Mouse (Mus musculus) heart, embryonic 11.5 days (tissue): Measurements from ENCODE around the gene Glb1. TPM values are rescaled to one million over a fixed set of nuclear protein-coding genes. Genes with fewer than 3 reads are reported as not detected.
"Not testable (repeated sequence)": the region's sequence is repeated elsewhere in the genome, so short reads cannot be mapped to it uniquely, and the experiment has no call there.

Experiments used
- ATAC-seq: fragments of 200-750 bp; cut with Nextera tagmentation; replicated peaks from 2 replicates; pipeline ENCODE4 v1.8.0; 2017; ENCODE audit warnings: moderate library complexity; ENCODE audit not compliant: insufficient number of reproducible peaks, low FRiP score, low TSS enrichment
- H3K27ac ChIP-seq: fragments of 300-500 bp; sonication (generic); 2 replicates; pipeline ENCODE4 v1.5.1; 2014; ENCODE audit warnings: mild to moderate bottlenecking, low read depth, low read length
- H3K27me3 ChIP-seq: fragments of 300-500 bp; sonication (generic); 2 replicates; pipeline ENCODE4 v1.6.1; 2014; ENCODE audit warnings: mild to moderate bottlenecking, low read length, mixed read lengths; ENCODE audit not compliant: control insufficient read depth, insufficient read depth
- H3K36me3 ChIP-seq: fragments of 300-500 bp; sonication (generic); 2 replicates; pipeline ENCODE4 v1.6.1; 2014; ENCODE audit warnings: mild to moderate bottlenecking, low read length, moderate library complexity, mixed read lengths; ENCODE audit not compliant: control insufficient read depth, insufficient read depth
- H3K4me1 ChIP-seq: fragments of 300-500 bp; sonication (generic); 2 replicates; pipeline ENCODE4 v1.6.1; 2014; ENCODE audit warnings: low read length; ENCODE audit not compliant: control insufficient read depth, insufficient read depth
- H3K4me2 ChIP-seq: fragments of 300-500 bp; sonication (generic); 2 replicates; pipeline ENCODE4 v1.6.1; 2014; ENCODE audit warnings: mild to moderate bottlenecking, moderate library complexity
- H3K4me3 ChIP-seq: fragments of 300-500 bp; sonication (generic); 2 replicates; pipeline ENCODE4 v1.5.1; 2014; ENCODE audit warnings: low read depth, low read length
- H3K9ac ChIP-seq: fragments of 300-500 bp; sonication (generic); 2 replicates; pipeline ENCODE4 v1.6.1; 2014; ENCODE audit warnings: mild to moderate bottlenecking, low read depth, low read length, moderate library complexity
- H3K9me3 ChIP-seq: fragments of 300-500 bp; sonication (generic); replicated peaks from 2 replicates; pipeline ENCODE4 v1.6.1; 2016; ENCODE audit warnings: low read length; ENCODE audit not compliant: control insufficient read depth
- WGBS: fragments of 180-500 bp; shearing (Covaris S2); extraction: QIAGEN DNeasy Blood & Tissue Kit; methylation state at CpG from one replicate; pipeline ENCODE4 v1.1.7; 2014; ENCODE audit not compliant: insufficient replicate concordance; 5-methylcytosine and 5-hydroxymethylcytosine counted together
- polyA plus RNA-seq: library from polyadenylated mRNA; unstranded; fragments of >200 nt; fragmentation: Nextera tagmentation; extraction: Ambion mirVana; gene quantifications from 2 replicates; pipeline ENCODE4 v1.2.1, GENCODE M21; 2014

The Glb1 gene
- polyA plus RNA-seq, 1 experiment from 2014 or later = 39.6 TPM

GRCm38 (mm10) chr9:114389905-114390748, 10.7 kb upstream of the Glb1 start, which contains the start of gene Crtap:
TSS of gene Crtap (minus strand) at chr9:114390675.
- peak within 1 kb of the TSS; percentile 91 for H3K4me2 ChIP-seq
- no peaks in the 10 kb centered on the region for H3K27me3 ChIP-seq
- WGBS = under 1% methylated on average over 95 of the region's 96 CpGs
- peak within 1 kb of the TSS; percentile 87 for H3K27ac ChIP-seq
- peak; percentile 83 for ATAC-seq
- peak within 1 kb of the TSS; percentile 93 for H3K4me3 ChIP-seq
- no peaks in the 10 kb centered on the region for H3K9me3 ChIP-seq
- peaks cover 20% of the 10 kb centered on the region for H3K4me1 ChIP-seq
- H3K9ac ChIP-seq = peak within 1 kb of the TSS; percentile 91
- H3K36me3 ChIP-seq = no peaks in the 10 kb centered on the region

- Histone ChIP-seq H3K36me3 (no peaks in the 10 kb centered on the region), H3K4me2 (peak overlapping the region; percentile 91), H3K27ac (peak overlapping the region; percentile 87; the same call in 1 of the 2 replicates), H3K4me1 (peaks cover 20% of the 10 kb centered on the region), H3K27me3 (no peaks in the 10 kb centered on the region), H3K9ac (peak overlapping the region; percentile 91; the same call in 1 of the 2 replicates), H3K9me3 (no peaks in the 10 kb centered on the region), H3K4me3 (peak overlapping the region; percentile 93)
- 8% methylated on average over 10 of the region's 10 CpGs for WGBS
- no peak for ATAC-seq
Observed at GRCm38 (mm10) chr9:114390749-114391075, 10.2 kb upstream of the Glb1 start.

- not testable (repeated sequence) for H3K9ac ChIP-seq
Observed at GRCm38 (mm10) chr9:114394136-114394535, 6.7 kb upstream of the Glb1 start.

GRCm38 (mm10) chr9:114394677-114395076, 6.2 kb upstream of the Glb1 start:
- Histone ChIP-seq H3K4me1 (0 out of 2 replicates have a peak, but pooled peaks cover 2% of the 10 kb centered on the region), H3K9ac (no peak overlapping the region), H3K4me2 (no peak overlapping the region), H3K36me3 (no peaks in the 10 kb centered on the region), H3K27me3 (no peaks in the 10 kb centered on the region), H3K27ac (no peak overlapping the region), H3K4me3 (no peak overlapping the region), H3K9me3 (no peaks in the 10 kb centered on the region)
- no peak for ATAC-seq
- 61% methylated on average over 8 of the region's 8 CpGs for WGBS

More at GRCm38 (mm10) chr9:114394136-114394535, 6.7 kb upstream of the Glb1 start:
- WGBS = 61% methylated on average over 6 of the region's 6 CpGs
- not testable (repeated sequence) for H3K4me2 ChIP-seq, H3K9me3 ChIP-seq, H3K27ac ChIP-seq, H3K36me3 ChIP-seq, ATAC-seq, H3K4me1 ChIP-seq, H3K4me3 ChIP-seq, H3K27me3 ChIP-seq

GRCm38 (mm10) chr9:114395258-114395657, 5.6 kb upstream of the Glb1 start:
- WGBS = 80% methylated on average over 4 of the region's 4 CpGs
- H3K9ac ChIP-seq = no peak overlapping the region

GRCm38 (mm10) chr9:114399680-114400079, 1.2 kb upstream of the Glb1 start:
- no peaks in the 10 kb centered on the region for H3K27me3 ChIP-seq
- H3K36me3 ChIP-seq = no peaks in the 10 kb centered on the region
- ATAC-seq = no peak; the same call in 1 of the 2 replicates
- no peak overlapping the region for H3K9ac ChIP-seq
- H3K27ac ChIP-seq = no peak overlapping the region
- WGBS = 80% methylated on average over 12 of the region's 12 CpGs
- H3K4me3 ChIP-seq = no peak overlapping the region
- no peaks in the 10 kb centered on the region for H3K9me3 ChIP-seq
- H3K4me1 ChIP-seq = peaks cover 6% of the 10 kb centered on the region
- no peak overlapping the region for H3K4me2 ChIP-seq

More at GRCm38 (mm10) chr9:114395258-114395657, 5.6 kb upstream of the Glb1 start:
- no peaks in the 10 kb centered on the region for H3K27me3 ChIP-seq
- no peak overlapping the region for H3K4me3 ChIP-seq
- no peak overlapping the region for H3K4me2 ChIP-seq
- no peaks in the 10 kb centered on the region for H3K36me3 ChIP-seq
- H3K9me3 ChIP-seq = no peaks in the 10 kb centered on the region
- ATAC-seq = no peak
- no peak overlapping the region for H3K27ac ChIP-seq
- 0 out of 2 replicates have a peak, but pooled peaks cover 2% of the 10 kb centered on the region for H3K4me1 ChIP-seq

GRCm38 (mm10) chr9:114400588-114400948, 308 bp upstream of the Glb1 start:
- H3K4me2 ChIP-seq = peak overlapping the region; percentile 91
- peak overlapping the region; percentile 92 for H3K27ac ChIP-seq
- H3K36me3 ChIP-seq = peaks cover 8% of the 10 kb centered on the region
- H3K27me3 ChIP-seq = no peaks in the 10 kb centered on the region
- WGBS = 26% methylated on average over 5 of the region's 5 CpGs
- H3K9me3 ChIP-seq = no peaks in the 10 kb centered on the region
- no peak; the same call in 1 of the 2 replicates for ATAC-seq
- peak overlapping the region; percentile 94 for H3K4me3 ChIP-seq
- peak overlapping the region; percentile 93 for H3K9ac ChIP-seq
- H3K4me1 ChIP-seq = peaks cover 6% of the 10 kb centered on the region

- Histone ChIP-seq H3K4me1 (peaks cover 6% of the 10 kb centered on the region), H3K9me3 (no peaks in the 10 kb centered on the region), H3K4me2 (peak overlapping the region; percentile 91), H3K4me3 (peak overlapping the region; percentile 94), H3K27me3 (no peaks in the 10 kb centered on the region), H3K9ac (peak overlapping the region; percentile 93), H3K27ac (peak overlapping the region; percentile 92; the same call in 1 of the 2 replicates), H3K36me3 (peaks cover 15% of the 10 kb centered on the region)
- WGBS = 4% methylated on average over 16 of the region's 16 CpGs
- ATAC-seq = peak; percentile 11; the same call in 1 of the 2 replicates
Observed at GRCm38 (mm10) chr9:114401685-114402080, 807 bp downstream of the Glb1 start.
